Mouse (Mus musculus) spleen, adult 2 months (tissue): ENCODE results near the gene Degs2. TPM values are rescaled to one million over a fixed set of nuclear protein-coding genes. Genes with fewer than 3 reads are reported as not detected.

Source experiments
- DNase-seq, 2 experiments: peaks; one replicate each; pipeline versions ENCODE4 v3.0.0 to v3.0.0-alpha.2; 2012 to 2021; ENCODE audit warnings: low spot score in 2 of 2, low read depth in 1 of 2
- H3K27ac ChIP-seq: fragments of 200-500 bp; 2 replicates; pipeline ENCODE4 v1.5.1; 2012; ENCODE audit warnings: low read length, inconsistent platforms; ENCODE audit not compliant: insufficient read depth
- H3K27me3 ChIP-seq: fragments of 200-500 bp; 2 replicates; pipeline ENCODE4 v1.6.1; 2012; ENCODE audit warnings: mild to moderate bottlenecking, moderate library complexity, low read length, inconsistent platforms; ENCODE audit not compliant: control insufficient read depth, insufficient read depth
- H3K36me3 ChIP-seq: fragments of 200-500 bp; 2 replicates; pipeline ENCODE4 v1.6.1; 2012; ENCODE audit warnings: mild to moderate bottlenecking, low read length, inconsistent platforms; ENCODE audit not compliant: control insufficient read depth, insufficient read depth
- H3K4me1 ChIP-seq: fragments of 200-500 bp; 2 replicates; pipeline ENCODE4 v1.6.1; 2011; ENCODE audit warnings: inconsistent platforms; ENCODE audit not compliant: control insufficient read depth, insufficient read depth, insufficient read length
- H3K4me3 ChIP-seq: fragments of 200-500 bp; 2 replicates; pipeline ENCODE4 v1.5.1; 2011; ENCODE audit warnings: mild to moderate bottlenecking, inconsistent platforms; ENCODE audit not compliant: insufficient read depth, insufficient read length; ENCODE audit errors: extremely low read depth
- CTCF ChIP-seq: fragments of 200-500 bp; IDR thresholded peaks from 2 replicates; pipeline ENCODE4 v1.5.1; 2011; ENCODE audit warnings: mild to moderate bottlenecking, inconsistent platforms; ENCODE audit not compliant: insufficient read depth, insufficient read length, insufficient replicate concordance; ENCODE audit errors: extremely low read depth
- POLR2A ChIP-seq: fragments of 200-500 bp; IDR thresholded peaks from 2 replicates; pipeline ENCODE4 v1.6.1; 2011; ENCODE audit warnings: low read depth, low read length, inconsistent platforms
- WGBS: fragments of 180-500 bp; shearing (Covaris S2); methylation state at CpG from one replicate; pipeline ENCODE4 v1.1.7; 2018; 5-methylcytosine and 5-hydroxymethylcytosine counted together
- polyA plus RNA-seq: library from polyadenylated mRNA; depleted of rRNA; stranded (reverse); fragments of >200 nt; gene quantifications from 2 replicates; pipeline ENCODE4 v1.2.3, GENCODE M21; 2012; rRNA removed

Degs2 gene
- polyA plus RNA-seq, 1 experiment = not detected

DNA sequence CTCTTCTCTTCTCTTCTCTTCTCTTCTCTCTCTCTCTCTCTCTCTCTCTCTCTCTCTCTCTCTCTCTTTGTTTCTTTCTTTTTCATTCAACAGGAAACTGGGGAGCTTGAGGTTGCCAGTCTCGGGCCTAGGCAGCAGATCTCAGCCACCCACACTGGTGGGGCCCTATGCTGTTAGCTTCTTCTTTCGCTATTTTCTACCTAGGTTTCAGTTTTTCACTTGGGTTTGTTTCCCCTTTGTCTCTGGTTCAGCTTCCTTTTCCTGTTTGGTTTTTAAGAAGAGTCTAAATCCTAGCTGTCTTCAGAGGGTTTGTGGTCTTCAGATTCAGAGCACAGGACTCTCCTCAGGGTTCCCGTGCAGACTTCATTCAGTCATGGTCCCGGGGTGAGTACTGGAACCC lies 66.6 kb downstream of the Degs2 start:
- TF ChIP-seq CTCF (no peak), POLR2A (peak; percentile 38)
- Histone ChIP-seq H3K27ac (peak overlapping the region; percentile 95), H3K27me3 (no peaks in the 10 kb centered on the region), H3K36me3 (peaks cover 3% of the 10 kb centered on the region; the same call in 1 of the 2 replicates), H3K4me3 (peak overlapping the region; percentile 68), H3K4me1 (peaks cover 69% of the 10 kb centered on the region)
- peak; percentile 50 to 61 for DNase-seq
- WGBS = 12% methylated on average over 4 of the region's 4 CpGs

DNA sequence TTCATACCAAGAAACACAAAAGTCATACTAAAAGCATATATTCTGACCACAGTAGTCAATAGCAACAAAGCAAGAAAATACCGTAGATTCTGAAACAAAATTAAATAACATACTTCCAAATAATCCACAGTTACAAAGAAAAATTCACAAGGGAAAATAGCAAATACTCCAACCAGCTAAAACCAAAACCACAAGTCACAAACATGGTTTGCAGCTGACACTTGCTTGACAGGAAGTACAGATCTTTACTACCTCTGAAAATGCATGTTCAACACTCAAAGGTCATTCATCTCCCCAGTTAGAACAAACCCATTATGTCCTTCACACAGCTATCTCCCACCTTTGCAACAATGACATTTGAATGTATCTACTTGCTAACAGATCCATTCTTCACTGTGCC lies 68.1 kb downstream of the Degs2 start:
- H3K36me3 ChIP-seq = peaks cover 2% of the 10 kb centered on the region; the same call in 1 of the 2 replicates
- no peak for DNase-seq
- H3K4me1 ChIP-seq = peaks cover 65% of the 10 kb centered on the region
- WGBS = 21% methylated on average over 1 of the region's 1 CpGs
- H3K27ac ChIP-seq = peak overlapping the region; percentile 96
- H3K27me3 ChIP-seq = no peaks in the 10 kb centered on the region
- no peak overlapping the region for H3K4me3 ChIP-seq
- TF ChIP-seq POLR2A = no peak
- TF ChIP-seq CTCF = no peak

DNA sequence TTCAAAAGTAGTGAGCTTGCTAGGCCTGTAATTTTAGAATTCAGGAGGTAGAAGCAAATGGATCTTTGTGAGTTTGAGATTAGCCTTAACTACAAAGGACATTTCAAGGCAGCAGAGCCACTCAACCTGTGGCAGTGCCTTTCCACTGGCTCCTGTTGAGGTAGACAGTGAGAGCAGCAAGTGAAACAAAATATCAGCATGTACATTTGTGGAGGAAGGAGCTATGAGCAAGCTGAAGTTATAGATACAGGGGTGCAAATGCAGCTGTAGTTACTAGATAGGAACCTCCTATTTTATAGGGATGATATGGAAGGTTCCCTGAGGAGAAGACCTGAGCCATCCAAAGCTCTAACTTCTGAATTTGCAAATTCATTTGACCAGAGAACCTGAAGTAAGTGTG lies 69.6 kb downstream of the Degs2 start:
- no peak overlapping the region for H3K4me3 ChIP-seq
- TF ChIP-seq CTCF = no peak
- no peak for TF ChIP-seq POLR2A
- H3K27me3 ChIP-seq = no peaks in the 10 kb centered on the region
- no peak for DNase-seq
- H3K4me1 ChIP-seq = peaks cover 52% of the 10 kb centered on the region
- peak overlapping the region; percentile 87; the same call in 1 of the 2 replicates for H3K27ac ChIP-seq
- no peaks in the 10 kb centered on the region for H3K36me3 ChIP-seq

DNA sequence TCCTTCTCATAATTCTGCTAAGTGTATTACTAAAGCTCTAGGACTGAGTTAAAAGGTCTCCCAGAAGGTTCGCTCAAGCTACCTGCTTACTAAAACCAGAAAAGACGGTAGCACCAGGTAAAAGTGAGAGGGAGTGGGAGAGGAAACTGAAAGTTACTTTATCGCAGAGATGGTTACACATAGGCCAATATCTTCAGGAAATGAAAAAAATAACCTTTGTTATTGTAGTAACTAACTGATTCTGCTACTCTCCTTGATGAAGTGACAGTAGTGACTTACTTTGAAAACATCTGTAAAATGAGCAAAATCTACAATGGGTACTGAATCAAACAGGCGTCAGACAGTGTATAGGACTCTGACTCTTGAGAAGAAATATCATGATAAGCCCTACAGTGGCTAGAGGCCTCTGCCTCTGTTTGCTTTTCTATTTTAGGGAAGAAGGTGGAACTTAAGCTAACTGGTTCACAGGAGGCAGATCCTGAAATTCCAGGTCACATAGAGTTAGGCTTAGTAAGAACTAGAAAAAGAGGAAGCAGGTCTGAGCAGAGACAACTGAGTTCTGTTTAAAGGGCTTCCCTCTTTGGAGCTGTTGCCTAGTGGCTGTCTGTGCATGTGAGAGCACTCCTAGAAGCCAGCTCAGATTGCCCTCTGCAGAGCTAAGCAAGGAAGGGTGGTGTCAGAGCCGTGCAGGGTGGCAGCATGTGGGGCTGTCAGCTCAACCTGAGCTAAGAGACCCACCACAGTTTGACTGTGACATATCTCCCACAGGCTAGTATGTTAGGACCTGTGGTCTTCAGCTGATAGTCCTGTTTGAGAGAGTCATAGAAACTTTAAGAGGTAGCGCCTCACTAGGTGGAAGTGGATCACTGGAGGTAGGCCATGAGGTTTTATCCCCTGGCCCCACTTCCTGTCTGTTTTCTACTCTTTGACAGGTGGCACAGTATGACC lies 71.1 kb downstream of the Degs2 start:
- DNase-seq = peak in 1 of 2 experiments; percentile 38
- Histone ChIP-seq H3K4me3 (no peak overlapping the region), H3K27ac (peak overlapping the region; percentile 87), H3K36me3 (no peaks in the 10 kb centered on the region), H3K27me3 (no peaks in the 10 kb centered on the region), H3K4me1 (peaks cover 50% of the 10 kb centered on the region)
- WGBS = 20% methylated on average over 6 of the region's 6 CpGs
- TF ChIP-seq POLR2A (no peak), CTCF (no peak)

DNA sequence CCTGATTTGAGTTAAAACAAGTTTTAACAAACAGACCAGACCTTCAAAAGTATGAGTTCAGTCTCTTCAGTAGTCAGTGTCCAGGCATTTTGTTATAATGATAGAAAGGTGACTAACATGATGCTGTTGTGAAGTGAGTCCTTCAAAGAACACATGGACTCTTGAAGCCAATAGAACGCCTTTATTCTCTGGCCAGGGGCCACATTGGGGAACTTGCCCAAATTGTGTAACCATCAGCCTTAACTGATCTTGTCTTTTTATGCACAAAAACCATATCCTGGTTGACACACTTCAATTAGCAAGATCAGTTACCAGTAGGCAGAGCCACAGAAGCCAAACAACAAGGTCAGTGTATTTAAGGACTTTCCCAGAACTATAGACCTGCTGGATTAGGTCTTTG lies 72.6 kb downstream of the Degs2 start:
- WGBS = 58% methylated on average over 1 of the region's 1 CpGs

More for the DNA sequence above, 72.6 kb downstream of the Degs2 start:
- no peak for DNase-seq
- no peaks in the 10 kb centered on the region for H3K27me3 ChIP-seq
- peaks cover 44% of the 10 kb centered on the region for H3K4me1 ChIP-seq
- no peak for TF ChIP-seq POLR2A
- TF ChIP-seq CTCF = no peak
- H3K36me3 ChIP-seq = no peaks in the 10 kb centered on the region
- no peak overlapping the region for H3K27ac ChIP-seq
- no peak overlapping the region for H3K4me3 ChIP-seq

Other genes with a start within 250 kb of the Degs2 start
- gene Evl, start 147.6 kb downstream of the Degs2 start, polyA plus RNA-seq = 213 and 226 TPM in 2 replicates
- gene Yy1, start 90.7 kb upstream of the Degs2 start, polyA plus RNA-seq = 15.2 and 21.0 TPM in 2 replicates
- 5.9 and 9.6 TPM in 2 replicates for gene Slc25a29, start 133.6 kb upstream of the Degs2 start, polyA plus RNA-seq
- gene Slc25a47, start 133.7 kb upstream of the Degs2 start, polyA plus RNA-seq = 3.2 and 5.2 TPM in 2 replicates
- 6.4 and 9.5 TPM in 2 replicates for gene Wdr25, start 191.3 kb upstream of the Degs2 start, polyA plus RNA-seq
- gene Wars, start 191.9 kb upstream of the Degs2 start, polyA plus RNA-seq = 45.5 and 60.3 TPM in 2 replicates